Mouse (Mus musculus) CH12.LX (cell line): Measurements from ENCODE around the gene Prrg2. TPM values are rescaled to one million over a fixed set of nuclear protein-coding genes. Genes with fewer than 3 reads are reported as not detected.

Experiments used
- DNase-seq: peaks from one replicate; pipeline ENCODE4 v3.0.0-alpha.2; 2013; ENCODE audit errors: extremely low read depth
- H3K27ac ChIP-seq: 2 replicates; pipeline ENCODE4 v1.5.1; 2012; ENCODE audit warnings: low read depth, mild to moderate bottlenecking, control low read depth, moderate library complexity; ENCODE audit not compliant: insufficient read depth
- H3K27me3 ChIP-seq: replicated peaks from 2 replicates; pipeline ENCODE3; 2012; ENCODE audit warnings: inconsistent platforms
- H3K36me3 ChIP-seq, 2 experiments: replicated peaks in 1 of 2; 2 replicates each; pipeline versions ENCODE3 to v1.6.1; 2012; ENCODE audit warnings: inconsistent platforms in 1 of 2, low read length in 1 of 2, mild to moderate bottlenecking in 1 of 2, mixed read lengths in 1 of 2, moderate library complexity in 1 of 2; ENCODE audit not compliant: control insufficient read depth in 1 of 2, insufficient read depth in 1 of 2
- H3K4me1 ChIP-seq, 2 experiments: 2 replicates each; pipeline ENCODE4 v1.6.1; 2012; ENCODE audit warnings: inconsistent platforms in 1 of 2, moderate library complexity in 1 of 2; ENCODE audit not compliant: insufficient read depth in 2 of 2, control insufficient read depth in 1 of 2
- H3K4me2 ChIP-seq: 2 replicates; pipeline ENCODE4 v1.6.1; 2012; ENCODE audit warnings: low read depth, mild to moderate bottlenecking, control low read depth; ENCODE audit not compliant: poor library complexity, insufficient read depth, severe bottlenecking
- H3K4me3 ChIP-seq, 3 experiments: fragments of 150-350 bp in 1 of 3; sonication (generic) in 1 of 3; replicated peaks in 1 of 3; 2 replicates each; pipeline versions ENCODE3 to v1.5.1; 2011 to 2012; ENCODE audit warnings: low read depth in 2 of 3, low read length in 2 of 3, mild to moderate bottlenecking in 2 of 3, moderate library complexity in 2 of 3, control low read depth in 1 of 3, improper control_type of control experiment in 1 of 3, inconsistent platforms in 1 of 3, mixed read lengths in 1 of 3; ENCODE audit not compliant: poor library complexity in 1 of 3
- H3K79me2 ChIP-seq: replicated peaks from 2 replicates; pipeline ENCODE4 v1.6.1; 2012; ENCODE audit warnings: mild to moderate bottlenecking, moderate library complexity; ENCODE audit not compliant: control insufficient read depth, poor library complexity, insufficient read depth, severe bottlenecking; ENCODE audit errors: extremely low read depth
- H3K9ac ChIP-seq: 2 replicates; pipeline ENCODE4 v1.6.1; 2012; ENCODE audit warnings: low read depth, mild to moderate bottlenecking, control low read depth, moderate library complexity; ENCODE audit not compliant: insufficient read depth
- H3K9me3 ChIP-seq: replicated peaks from 2 replicates; pipeline ENCODE3; 2012; ENCODE audit warnings: low read length, inconsistent platforms, mixed read lengths
- CHD2 ChIP-seq: IDR thresholded peaks from 2 replicates; pipeline ENCODE4 v1.6.1; 2011; ENCODE audit warnings: low read length, improper control_type of control experiment
- E2F4 ChIP-seq: IDR thresholded peaks from 2 replicates; pipeline ENCODE4 v1.6.1; 2011; ENCODE audit warnings: low read depth, low read length, improper control_type of control experiment; ENCODE audit not compliant: insufficient replicate concordance
- ELF1 ChIP-seq: IDR thresholded peaks from 2 replicates; pipeline ENCODE4 v1.6.1; 2014; ENCODE audit warnings: low read depth, mild to moderate bottlenecking, inconsistent platforms, low read length, improper control_type of control experiment
- GABPA ChIP-seq: IDR thresholded peaks from 2 replicates; pipeline ENCODE4 v1.6.1; 2012; ENCODE audit warnings: low read depth, low read length, improper control_type of control experiment, inconsistent platforms; ENCODE audit not compliant: insufficient replicate concordance
- HCFC1 ChIP-seq: IDR thresholded peaks from 2 replicates; pipeline ENCODE4 v1.6.1; 2012; ENCODE audit warnings: low read depth, mild to moderate bottlenecking, inconsistent platforms, low read length, improper control_type of control experiment
- IRF4 ChIP-seq: IDR thresholded peaks from 2 replicates; pipeline ENCODE4 v1.6.1; 2014; ENCODE audit warnings: low read depth, mild to moderate bottlenecking, inconsistent platforms, low read length, improper control_type of control experiment
- MAX ChIP-seq: IDR thresholded peaks from 2 replicates; pipeline ENCODE4 v1.6.1; 2011; ENCODE audit warnings: low read length, improper control_type of control experiment
- MAZ ChIP-seq: IDR thresholded peaks from 2 replicates; pipeline ENCODE4 v1.6.1; 2012; ENCODE audit warnings: low read depth, mild to moderate bottlenecking, inconsistent platforms, low read length, improper control_type of control experiment, moderate library complexity
- MXI1 ChIP-seq: IDR thresholded peaks from 2 replicates; pipeline ENCODE4 v1.6.1; 2011; ENCODE audit warnings: mild to moderate bottlenecking, low read depth, low read length, improper control_type of control experiment
- POLR2A ChIP-seq: IDR thresholded peaks from 2 replicates; pipeline ENCODE4 v1.6.1; 2011; ENCODE audit warnings: low read depth, mild to moderate bottlenecking, improper control_type of control experiment, low read length
- POLR2AphosphoS2 ChIP-seq: IDR thresholded peaks from 2 replicates; pipeline ENCODE4 v1.6.1; 2011; ENCODE audit warnings: low read depth, low read length, improper control_type of control experiment
- RAD21 ChIP-seq: IDR thresholded peaks from 2 replicates; pipeline ENCODE4 v1.6.1; 2011; ENCODE audit warnings: low read depth, mild to moderate bottlenecking, low read length, improper control_type of control experiment, moderate library complexity
- SIN3A ChIP-seq: IDR thresholded peaks from 2 replicates; pipeline ENCODE4 v1.6.1; 2012; ENCODE audit warnings: low read length, improper control_type of control experiment, inconsistent platforms
- TCF12 ChIP-seq: IDR thresholded peaks from 2 replicates; pipeline ENCODE4 v1.6.1; 2014; ENCODE audit warnings: low read depth, mild to moderate bottlenecking, inconsistent platforms, low read length, improper control_type of control experiment
- USF2 ChIP-seq: conservative IDR thresholded peaks from 2 replicates; pipeline ENCODE4 v1.6.1; 2011; ENCODE audit warnings: low read depth, low read length, improper control_type of control experiment
- ZKSCAN1 ChIP-seq: IDR thresholded peaks from 2 replicates; pipeline ENCODE4 v1.6.1; 2012; ENCODE audit warnings: low read depth, inconsistent platforms, low read length, improper control_type of control experiment, borderline replicate concordance
- ZMIZ1 ChIP-seq: IDR thresholded peaks from 2 replicates; pipeline ENCODE4 v1.6.1; 2012; ENCODE audit warnings: low read depth, mild to moderate bottlenecking, inconsistent platforms, low read length, improper control_type of control experiment
- dilution Hi-C: fragments of 300-500 bp; cut with MboI; formaldehyde crosslinking; loops from 2 replicates; pipeline ENCODE4 v1.14.3; 2020; ENCODE audit warnings: low sequenced_read_pairs; ENCODE audit not compliant: extremely low pct_unique_long_range_greater_than_20kb, extremely low pct_ligation_motif_present
- in situ Hi-C: fragments of 300-500 bp; cut with MboI; formaldehyde crosslinking; loops from 3 replicates; pipeline ENCODE4 v1.14.3; 2019; ENCODE audit warnings: low sequenced_read_pairs, low pct_ligation_motif_present, low pct_unique_long_range_greater_than_20kb, mixed read lengths
- polyA plus RNA-seq: library from polyadenylated mRNA; unstranded; fragments of >175 nt; gene quantifications from 2 replicates; pipeline ENCODE4 v1.2.1, GENCODE M21; 2012; ENCODE audit warnings: low read depth; ENCODE audit not compliant: insufficient read length
- total RNA-seq, 2 experiments: library from RNA; depleted of rRNA; stranded (reverse); fragments of 300-350 nt in 1 of 2; fragments of >200 nt in 1 of 2; gene quantifications; 2 replicates each; pipeline ENCODE4 v1.2.3; 2012 to 2014

Prrg2 gene
- total and polyA plus RNA-seq, 3 experiments: 6.7 to 7.2 (median 7.1) TPM

DNA sequence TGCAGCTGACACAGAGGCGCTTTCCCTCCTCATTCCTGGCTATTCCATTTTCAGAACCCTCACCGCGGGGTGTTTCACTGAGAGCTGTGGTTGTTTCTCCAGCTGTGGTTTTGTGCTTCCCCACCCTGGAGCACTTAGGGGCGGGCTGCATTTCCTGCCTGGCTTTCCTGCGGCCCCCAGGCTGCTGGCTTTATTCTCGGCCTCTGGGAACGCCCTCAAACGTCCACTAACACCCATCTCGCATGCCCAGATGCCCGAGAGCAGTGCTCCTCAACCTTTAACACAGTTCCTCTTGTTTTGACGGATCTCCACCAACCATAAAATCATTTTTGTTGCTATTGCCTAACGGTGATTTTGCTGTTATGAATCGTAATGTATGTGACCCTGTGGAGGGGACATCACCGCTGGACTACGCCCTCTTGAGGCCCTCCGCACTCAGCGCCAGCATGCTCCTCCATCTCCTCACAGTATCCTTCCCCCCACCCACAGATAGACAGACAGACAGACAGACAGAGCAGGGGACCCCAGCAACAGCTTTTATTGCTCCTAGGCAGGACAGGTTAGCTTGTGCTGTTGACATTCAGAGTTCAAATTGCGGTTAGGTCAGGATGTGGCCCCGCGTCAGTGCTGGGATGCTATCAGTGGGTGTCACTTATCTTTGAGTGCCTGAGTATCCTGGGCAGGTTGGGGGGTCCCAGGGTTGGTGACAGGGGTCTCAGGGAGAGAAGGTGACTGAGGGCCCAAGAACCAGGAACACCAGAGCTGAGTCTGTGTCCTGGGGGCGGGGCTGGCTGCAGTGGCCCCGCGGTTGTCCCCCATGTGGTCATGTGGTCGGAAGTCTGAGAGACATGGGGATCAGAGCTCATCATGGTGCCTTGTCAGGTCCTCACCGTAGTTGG lies 20.2 kb upstream of the Prrg2 start (continued):
- TF ChIP-seq MAX: no peak
- no peak for TF ChIP-seq ZKSCAN1
- TF ChIP-seq IRF4: no peak
- no peak for TF ChIP-seq CHD2
- no peak for TF ChIP-seq ZMIZ1
- TF ChIP-seq MXI1: 0 out of 2 replicates have a peak, but pooled peaks have one; percentile 42
- no peak; the same call in 1 of the 2 replicates for TF ChIP-seq POLR2A
- no peak for TF ChIP-seq HCFC1
- no peak for TF ChIP-seq RAD21
- no peak for TF ChIP-seq POLR2AphosphoS2
- peak; percentile 65; the same call in 1 of the 2 replicates for TF ChIP-seq SIN3A
- no peak for TF ChIP-seq GABPA

DNA sequence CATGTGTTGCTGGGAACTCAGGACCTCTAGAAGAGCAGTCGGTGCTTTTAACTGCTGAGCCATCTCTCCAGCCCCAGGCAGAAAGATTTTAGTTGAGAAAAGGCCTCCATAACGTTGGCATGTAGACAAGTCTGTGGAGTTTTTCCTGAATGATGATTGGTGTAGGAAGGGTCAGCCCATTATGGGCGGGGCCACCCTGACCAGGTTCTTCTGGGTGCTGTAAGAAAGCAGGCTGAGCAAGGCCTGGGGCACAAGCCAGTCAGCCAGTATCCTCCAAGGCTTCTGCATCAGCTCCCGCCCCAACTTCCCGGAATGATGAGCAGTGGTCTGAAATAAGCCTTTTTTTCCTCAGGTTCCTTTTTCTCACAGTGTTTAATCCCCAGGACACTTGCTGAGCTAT lies 18.5 kb upstream of the Prrg2 start:
- Histone ChIP-seq H3K4me2 (no peak overlapping the region), H3K36me3 (peaks cover 19 to 26% of the 10 kb centered on the region in 2 experiments)
- TF ChIP-seq POLR2AphosphoS2 (no peak), E2F4 (no peak), ZKSCAN1 (no peak), MAZ (no peak), HCFC1 (no peak), USF2 (no peak), TCF12 (no peak), SIN3A (no peak), RAD21 (no peak), ELF1 (no peak)
- TF ChIP-seq, all 38 proteins: peak for 0
- H3K4me3 ChIP-seq: no peak overlapping the region
- in situ Hi-C loops (loop anchor here (5.0 kb wide), 1 partner anchor 46 kb away; the partner anchor contains the start of gene Rpl13a), dilution Hi-C loops (no loop called here)
- H3K9ac ChIP-seq: no peak overlapping the region
- DNase-seq: no peak
- no peaks in the 10 kb centered on the region for H3K79me2 ChIP-seq
- peaks cover 2% of the 10 kb centered on the region for H3K9me3 ChIP-seq
- H3K4me1 ChIP-seq: 0 out of 4 replicates have a peak, but pooled peaks cover 2 to 6% of the 10 kb centered on the region in 2 experiments
- H3K27me3 ChIP-seq: no peaks in the 10 kb centered on the region
- no peak overlapping the region for H3K27ac ChIP-seq
